Mouse (Mus musculus) heart, embryonic 11.5 days (tissue): Measurements from ENCODE around the gene Sh3bp2. TPM values are rescaled to one million over a fixed set of nuclear protein-coding genes. Genes with fewer than 3 reads are reported as not detected.
"Not testable (repeated sequence)": the region's sequence is repeated elsewhere in the genome, so short reads cannot be mapped to it uniquely, and the experiment has no call there.

Experiments used
- ATAC-seq: fragments of 200-750 bp; cut with Nextera tagmentation; replicated peaks from 2 replicates; pipeline ENCODE4 v1.8.0; 2017; ENCODE audit warnings: moderate library complexity; ENCODE audit not compliant: insufficient number of reproducible peaks, low FRiP score, low TSS enrichment
- H3K27ac ChIP-seq: fragments of 300-500 bp; sonication (generic); 2 replicates; pipeline ENCODE4 v1.5.1; 2014; ENCODE audit warnings: mild to moderate bottlenecking, low read depth, low read length
- H3K27me3 ChIP-seq: fragments of 300-500 bp; sonication (generic); 2 replicates; pipeline ENCODE4 v1.6.1; 2014; ENCODE audit warnings: mild to moderate bottlenecking, low read length, mixed read lengths; ENCODE audit not compliant: control insufficient read depth, insufficient read depth
- H3K36me3 ChIP-seq: fragments of 300-500 bp; sonication (generic); 2 replicates; pipeline ENCODE4 v1.6.1; 2014; ENCODE audit warnings: mild to moderate bottlenecking, low read length, moderate library complexity, mixed read lengths; ENCODE audit not compliant: control insufficient read depth, insufficient read depth
- H3K4me1 ChIP-seq: fragments of 300-500 bp; sonication (generic); 2 replicates; pipeline ENCODE4 v1.6.1; 2014; ENCODE audit warnings: low read length; ENCODE audit not compliant: control insufficient read depth, insufficient read depth
- H3K4me2 ChIP-seq: fragments of 300-500 bp; sonication (generic); 2 replicates; pipeline ENCODE4 v1.6.1; 2014; ENCODE audit warnings: mild to moderate bottlenecking, moderate library complexity
- H3K4me3 ChIP-seq: fragments of 300-500 bp; sonication (generic); 2 replicates; pipeline ENCODE4 v1.5.1; 2014; ENCODE audit warnings: low read depth, low read length
- H3K9ac ChIP-seq: fragments of 300-500 bp; sonication (generic); 2 replicates; pipeline ENCODE4 v1.6.1; 2014; ENCODE audit warnings: mild to moderate bottlenecking, low read depth, low read length, moderate library complexity
- H3K9me3 ChIP-seq: fragments of 300-500 bp; sonication (generic); replicated peaks from 2 replicates; pipeline ENCODE4 v1.6.1; 2016; ENCODE audit warnings: low read length; ENCODE audit not compliant: control insufficient read depth
- WGBS: fragments of 180-500 bp; shearing (Covaris S2); extraction: QIAGEN DNeasy Blood & Tissue Kit; methylation state at CpG from one replicate; pipeline ENCODE4 v1.1.7; 2014; ENCODE audit not compliant: insufficient replicate concordance; 5-methylcytosine and 5-hydroxymethylcytosine counted together
- polyA plus RNA-seq: library from polyadenylated mRNA; unstranded; fragments of >200 nt; fragmentation: Nextera tagmentation; extraction: Ambion mirVana; gene quantifications from 2 replicates; pipeline ENCODE4 v1.2.1, GENCODE M21; 2014

The Sh3bp2 gene
- polyA plus RNA-seq, 1 experiment from 2014 or later, result 4.2 TPM

DNA sequence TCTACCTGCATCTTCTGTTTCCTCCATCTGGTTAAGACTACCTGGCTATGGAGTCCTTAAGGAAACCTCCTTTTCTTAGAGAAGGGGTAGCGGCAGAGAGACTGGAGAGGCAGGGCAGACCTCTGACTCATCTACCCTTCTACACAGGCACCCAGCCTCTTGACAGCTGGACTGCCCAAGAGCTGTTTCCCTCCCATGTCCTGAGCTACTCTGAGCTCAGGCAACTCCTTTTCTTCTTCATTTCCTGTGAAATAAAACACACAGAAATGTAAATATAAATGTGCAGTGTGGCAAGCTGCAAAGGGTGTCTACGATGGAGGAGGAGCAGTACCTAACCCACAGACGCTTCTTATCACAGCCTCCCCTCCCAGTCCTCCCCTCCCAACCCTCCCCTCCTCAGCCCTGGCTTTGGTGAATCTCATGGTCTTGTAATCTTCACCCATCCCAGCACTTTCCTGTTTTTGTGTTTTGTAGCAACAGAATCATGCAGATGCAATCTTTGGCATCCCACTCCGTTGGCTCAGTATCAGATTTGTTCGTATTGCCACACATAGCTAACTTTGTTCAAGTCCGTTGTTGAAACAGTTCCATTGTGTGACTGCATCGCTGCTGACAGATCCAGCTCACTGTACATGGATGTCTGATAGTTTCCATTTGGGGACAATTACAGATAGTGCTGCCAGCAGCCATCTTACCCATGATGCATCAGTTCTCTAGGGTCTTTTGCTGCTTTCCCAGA lies 40.1 kb downstream of the Sh3bp2 start:
- ATAC-seq, result no peak
- Histone ChIP-seq H3K27ac (0 out of 2 replicates have a peak overlapping the region, but pooled peaks have one; percentile 24), H3K9me3 (no peaks in the 10 kb centered on the region), H3K9ac (no peak overlapping the region), H3K4me2 (no peak overlapping the region), H3K4me3 (no peak overlapping the region), H3K4me1 (no peaks in the 10 kb centered on the region; the same call in 1 of the 2 replicates), H3K27me3 (no peaks in the 10 kb centered on the region), H3K36me3 (peaks cover 8% of the 10 kb centered on the region; the same call in 1 of the 2 replicates)
- 47% methylated on average over 7 of the region's 7 CpGs for WGBS

GRCm38 (mm10) chr5:34571551-34571950 lies 45.9 kb downstream of the Sh3bp2 start:
- no peak overlapping the region for H3K9ac ChIP-seq
- peaks cover 5% of the 10 kb centered on the region for H3K4me1 ChIP-seq
- H3K27ac ChIP-seq, result peak overlapping the region; percentile 50; the same call in 1 of the 2 replicates
- no peak overlapping the region for H3K4me3 ChIP-seq
- H3K27me3 ChIP-seq, result no peaks in the 10 kb centered on the region
- WGBS, result 86% methylated on average over 3 of the region's 3 CpGs
- no peak for ATAC-seq
- H3K9me3 ChIP-seq, result no peaks in the 10 kb centered on the region
- H3K4me2 ChIP-seq, result no peak overlapping the region
- H3K36me3 ChIP-seq, result no peaks in the 10 kb centered on the region

DNA sequence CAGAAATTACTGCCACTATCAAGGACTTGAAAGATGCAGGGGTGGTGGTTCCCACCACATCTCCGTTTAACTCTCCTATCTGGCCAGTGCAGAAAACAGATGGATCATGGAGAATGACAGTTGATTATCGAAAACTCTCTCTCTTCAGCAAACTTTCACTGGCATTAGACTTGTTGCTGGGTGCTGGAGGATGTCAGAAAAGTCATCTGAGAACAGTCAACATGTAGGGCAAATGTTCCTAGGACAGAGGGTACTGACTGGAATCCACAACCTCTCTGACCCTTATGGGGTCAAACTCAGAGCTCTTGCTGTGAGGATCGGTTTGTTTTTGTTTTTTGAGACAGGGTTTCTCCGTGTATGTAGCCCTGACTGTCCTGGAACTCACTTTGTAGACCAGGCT lies 46.9 kb downstream of the Sh3bp2 start:
- not testable (repeated sequence) for ATAC-seq, H3K27me3 ChIP-seq, H3K9me3 ChIP-seq, H3K36me3 ChIP-seq, H3K4me1 ChIP-seq
- H3K27ac ChIP-seq, result peak overlapping the region; percentile 88
- peak overlapping the region; percentile 94; the same call in 1 of the 2 replicates for H3K9ac ChIP-seq
- peak overlapping the region; percentile 76 for H3K4me3 ChIP-seq
- WGBS, result 46% methylated on average over 4 of the region's 4 CpGs
- H3K4me2 ChIP-seq, result peak overlapping the region; percentile 74

DNA sequence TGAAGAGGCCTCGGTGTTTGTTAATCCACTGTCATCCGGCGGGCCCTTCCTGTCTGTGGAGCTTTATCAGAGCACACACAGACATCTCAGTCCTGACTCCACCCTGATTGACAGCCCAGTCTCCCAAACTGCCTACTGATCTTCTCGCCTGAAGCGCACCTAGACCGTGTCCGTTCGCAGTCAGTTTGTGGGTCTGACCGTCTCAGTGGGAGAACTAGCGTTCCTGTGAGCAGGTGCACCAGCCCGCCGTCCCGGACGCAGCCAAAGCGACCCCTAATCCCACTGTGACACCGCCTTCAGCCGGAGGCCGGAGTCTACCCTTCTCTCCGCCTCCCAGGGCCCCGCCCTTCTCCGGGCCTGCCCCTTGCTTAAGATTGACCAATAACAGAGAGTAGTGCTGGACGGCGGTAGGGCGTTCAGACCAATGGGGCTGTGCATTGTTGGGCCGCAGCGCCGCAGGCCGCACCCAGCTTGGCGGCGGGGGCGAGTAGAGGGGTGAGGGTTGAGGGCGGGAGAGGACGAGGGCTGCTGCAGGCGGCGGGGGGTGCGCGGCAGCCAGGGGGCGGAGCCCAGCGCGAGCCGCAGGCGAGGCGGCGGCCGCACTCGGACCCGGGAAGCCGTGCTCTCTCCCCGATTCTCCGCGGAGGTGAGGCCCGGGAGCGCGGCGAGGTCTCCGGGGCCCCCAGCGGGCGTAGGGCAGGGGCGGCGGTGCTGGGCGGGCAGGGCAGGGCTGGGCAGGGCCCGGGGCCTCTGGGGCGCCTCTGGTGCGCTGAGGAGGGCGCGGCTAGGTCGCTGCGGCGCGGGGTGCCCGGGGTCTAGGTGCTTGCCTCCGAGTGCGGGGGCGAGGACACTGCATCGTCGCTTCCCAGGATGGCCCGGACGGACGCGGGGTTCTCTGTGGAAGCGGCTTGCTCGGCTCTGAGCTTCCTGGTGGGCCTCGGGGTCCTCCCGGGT lies 47.9 kb downstream of the Sh3bp2 start, which contains the start of gene Add1:
Gene Add1 (plus strand): TSS at position 397 of the 954 bp plus-strand sequence.
- Histone ChIP-seq H3K9me3 (no peaks in the 10 kb centered on the region), H3K4me1 (peaks cover 5% of the 10 kb centered on the region), H3K36me3 (no peaks in the 10 kb centered on the region), H3K9ac (peak within 1 kb of the TSS; percentile 94), H3K27ac (peak within 1 kb of the TSS; percentile 88), H3K4me2 (peak within 1 kb of the TSS; percentile 75), H3K4me3 (peak within 1 kb of the TSS; percentile 76), H3K27me3 (no peaks in the 10 kb centered on the region)
- ATAC-seq, result peak; percentile 100
- WGBS, result under 1% methylated on average over 71 of the region's 84 CpGs

- Histone ChIP-seq H3K4me2 (peak overlapping the region; percentile 75), H3K9me3 (no peaks in the 10 kb centered on the region), H3K4me3 (peak overlapping the region; percentile 76), H3K4me1 (peaks cover 5% of the 10 kb centered on the region), H3K36me3 (no peaks in the 10 kb centered on the region), H3K27me3 (no peaks in the 10 kb centered on the region), H3K27ac (peak overlapping the region; percentile 88; the same call in 1 of the 2 replicates), H3K9ac (peak overlapping the region; percentile 94)
- WGBS, result 40% methylated on average over 10 of the region's 10 CpGs
- ATAC-seq, result no peak
Measured at GRCm38 (mm10) chr5:34574721-34575120, 49.1 kb downstream of the Sh3bp2 start.

- Histone ChIP-seq H3K4me1 (peaks cover 5% of the 10 kb centered on the region), H3K36me3 (no peaks in the 10 kb centered on the region), H3K4me2 (0 out of 2 replicates have a peak overlapping the region, but pooled peaks have one; percentile 12), H3K9me3 (no peaks in the 10 kb centered on the region), H3K27me3 (no peaks in the 10 kb centered on the region), H3K9ac (no peak overlapping the region), H3K27ac (no peak overlapping the region), H3K4me3 (no peak overlapping the region)
- WGBS, result 95% methylated on average over 1 of the region's 1 CpGs
- no peak for ATAC-seq
Measured at GRCm38 (mm10) chr5:34576286-34576685, 50.6 kb downstream of the Sh3bp2 start.

- Histone ChIP-seq H3K4me2 (no peak overlapping the region), H3K36me3 (no peaks in the 10 kb centered on the region), H3K27me3 (no peaks in the 10 kb centered on the region), H3K9me3 (no peaks in the 10 kb centered on the region), H3K27ac (no peak overlapping the region), H3K4me3 (no peak overlapping the region), H3K4me1 (peaks cover 14% of the 10 kb centered on the region), H3K9ac (no peak overlapping the region)
- no peak for ATAC-seq
- WGBS, result 93% methylated on average over 7 of the region's 7 CpGs
Measured at GRCm38 (mm10) chr5:34578038-34578655, 52.5 kb downstream of the Sh3bp2 start.

DNA sequence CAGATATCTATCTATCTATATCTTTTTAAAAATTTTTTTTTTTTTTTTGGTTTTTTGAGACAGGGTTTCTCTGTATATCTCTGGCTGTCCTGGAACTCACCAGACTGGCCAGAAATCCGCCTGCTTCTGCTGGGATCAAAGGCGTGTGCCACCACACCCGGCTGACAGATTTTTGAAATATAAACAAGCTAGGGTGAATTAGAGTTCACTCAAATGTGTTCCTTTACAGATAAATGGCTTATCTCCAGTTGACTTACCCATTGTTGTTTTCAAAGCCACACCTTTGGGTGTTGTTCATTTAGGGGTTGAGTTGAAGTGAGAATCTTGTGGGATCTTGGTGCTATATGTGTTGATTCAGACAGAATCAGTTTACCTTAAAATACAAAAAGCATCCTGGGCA lies 53.7 kb downstream of the Sh3bp2 start:
- 65% methylated on average over 3 of the region's 3 CpGs for WGBS
- Histone ChIP-seq H3K9me3 (no peaks in the 10 kb centered on the region), H3K27me3 (no peaks in the 10 kb centered on the region), H3K9ac (no peak overlapping the region), H3K4me2 (no peak overlapping the region), H3K4me3 (no peak overlapping the region), H3K4me1 (peaks cover 23% of the 10 kb centered on the region), H3K36me3 (no peaks in the 10 kb centered on the region), H3K27ac (no peak overlapping the region)
- no peak; the same call in 1 of the 2 replicates for ATAC-seq
